Comparison of ENCODE assay signal across 8 mouse cellular contexts in genomic region chr12:25101389-25101788, GRCm38 (mm10). TPM values are rescaled to one million over a fixed set of nuclear protein-coding genes. Genes with fewer than 3 reads are reported as not detected.
DNase-seq lines count a peak whose midpoint lies in the region; ATAC-seq and TF ChIP-seq lines count a peak whose summit lies in the region.

No protein-coding gene starts in this region.

- TF ChIP-seq CTCF in kidney, postnatal 0 days (IDR thresholded peaks at IDR 0.05; ENCODE audit: low read depth): no peak

- H3K9me3 ChIP-seq in heart, embryonic 14.5 days (ENCODE audit: control insufficient read depth, low read length): no peaks in the 10 kb centered on the region
- H3K9me3 ChIP-seq in kidney, postnatal 0 days (replicated peaks; ENCODE audit: low read length): no peaks in the 10 kb centered on the region
- H3K9me3 ChIP-seq in midbrain, embryonic 11.5 days (ENCODE audit: control insufficient read depth, low read length): no peaks in the 10 kb centered on the region

- H3K9ac ChIP-seq in heart, embryonic 14.5 days (ENCODE audit: low read length): peak overlapping the region; percentile 85
- H3K9ac ChIP-seq in kidney, postnatal 0 days (ENCODE audit: low read depth, low read length): peak overlapping the region; percentile 71; the same call in 1 of the 2 replicates
- peak overlapping the region; percentile 84 for H3K9ac ChIP-seq in midbrain, embryonic 11.5 days (ENCODE audit: low read length)

- WGBS in heart, embryonic 14.5 days: 32% methylated on average over 5 of the region's 5 CpGs
- WGBS in kidney, postnatal 0 days: 16% methylated on average over 5 of the region's 5 CpGs
- WGBS in midbrain, embryonic 11.5 days: 11% methylated on average over 5 of the region's 5 CpGs

- peak overlapping the region in 1 of 2 experiments; percentile 97; a peak in 2 of 4 replicates for H3K27ac ChIP-seq in heart, embryonic 14.5 days (replicated peaks in 1 of 2; ENCODE audit: control insufficient read depth in 1 of 2, insufficient read depth in 1 of 2, low read depth in 2 of 2, low read length in 2 of 2)
- H3K27ac ChIP-seq in kidney, postnatal 0 days: peak overlapping the region; percentile 97
- H3K27ac ChIP-seq in midbrain, embryonic 11.5 days (ENCODE audit: low read depth, low read length): peak overlapping the region; percentile 96

- no peak overlapping the region for H3K4me3 ChIP-seq in heart, embryonic 14.5 days (ENCODE audit: control insufficient read depth in 1 of 2, insufficient read depth in 1 of 2, low read depth in 1 of 2, low read length in 2 of 2)
- H3K4me3 ChIP-seq in kidney, postnatal 0 days (replicated peaks; ENCODE audit: low read depth, low read length): no peak overlapping the region
- no peak overlapping the region for H3K4me3 ChIP-seq in midbrain, embryonic 11.5 days (ENCODE audit: low read depth, low read length)

- H3K4me1 ChIP-seq in heart, embryonic 14.5 days (ENCODE audit: control insufficient read depth in 2 of 2, insufficient read depth in 2 of 2, low read length in 2 of 2): peaks cover 15 to 26% of the 10 kb centered on the region in 2 experiments
- H3K4me1 ChIP-seq in kidney, postnatal 0 days (replicated peaks; ENCODE audit: insufficient read depth, low read length): peaks cover 21% of the 10 kb centered on the region
- peaks cover 29% of the 10 kb centered on the region for H3K4me1 ChIP-seq in midbrain, embryonic 11.5 days (ENCODE audit: control insufficient read depth, insufficient read depth, low read length)

- H3K27me3 ChIP-seq in heart, embryonic 14.5 days (ENCODE audit: control insufficient read depth, insufficient read depth, low read length): no peaks in the 10 kb centered on the region
- H3K27me3 ChIP-seq in kidney, postnatal 0 days (ENCODE audit: insufficient read depth, low read length): no peaks in the 10 kb centered on the region
- no peaks in the 10 kb centered on the region for H3K27me3 ChIP-seq in midbrain, embryonic 11.5 days (ENCODE audit: control insufficient read depth, insufficient read depth, low read length)

- no peak for ATAC-seq in heart, embryonic 14.5 days (ENCODE audit: insufficient number of reproducible peaks, insufficient read depth, low FRiP score, low read depth)
- ATAC-seq in kidney, postnatal 0 days (replicated peaks; ENCODE audit: low FRiP score, low read depth): no peak
- no peak for ATAC-seq in midbrain, embryonic 11.5 days (ENCODE audit: low FRiP score)

- H3K36me3 ChIP-seq in heart, embryonic 14.5 days (ENCODE audit: control insufficient read depth, insufficient read depth, low read length): no peaks in the 10 kb centered on the region
- no peaks in the 10 kb centered on the region for H3K36me3 ChIP-seq in kidney, postnatal 0 days (ENCODE audit: insufficient read depth, low read length)
- H3K36me3 ChIP-seq in midbrain, embryonic 11.5 days (ENCODE audit: control insufficient read depth, insufficient read depth, low read length): no peaks in the 10 kb centered on the region

- peak overlapping the region; percentile 94 for H3K4me2 ChIP-seq in heart, embryonic 14.5 days (ENCODE audit: low read length)
- peak overlapping the region; percentile 95 for H3K4me2 ChIP-seq in kidney, postnatal 0 days (ENCODE audit: low read length)
- H3K4me2 ChIP-seq in midbrain, embryonic 11.5 days: peak overlapping the region; percentile 93

- DNase-seq in 3T3-L1 (ENCODE audit: low read depth, low spot score) (peak; percentile 45), ZHBTc4 (ENCODE audit: low read depth, low spot score) (peak; percentile 37)
- DNase-seq in kidney, postnatal 0 days (ENCODE audit: low spot score): no peak
- peak; percentile 90 for DNase-seq in midbrain, embryonic 11.5 days (ENCODE audit: low spot score, missing footprints)
- no peak for DNase-seq in layer of hippocampus, postnatal 36 days
- no peak for DNase-seq in left cerebral cortex, adult 11 months (ENCODE audit: low spot score)
- DNase-seq in right cerebral cortex, adult 18-20 months: no peak

RNA-seq across cellular contexts. Expression of gene Id2, which starts 4.4 kb away (rescaled TPM):
- polyA plus RNA-seq in heart, embryonic 14.5 days (2014; fragmentation: Nextera tagmentation; extraction: Ambion mirVana): 250 and 295 TPM in 2 replicates
- 718 and 754 TPM in 2 replicates for polyA plus RNA-seq in kidney, postnatal 0 days (2015; fragmentation: Nextera tagmentation; extraction: Ambion mirVana)
- polyA plus RNA-seq in midbrain, embryonic 11.5 days (2014; fragmentation: Nextera tagmentation; extraction: Ambion mirVana): 359 and 385 TPM in 2 replicates
- 100 to 1,000 TPM in 1 of 2 experiments, 10 to 100 TPM in 1; 94.5 to 109 TPM for total RNA-seq in layer of hippocampus, postnatal 36 days (2021)

Comparison
In these comparisons a context has a peak if more than half of its experiments do, and no peak if none do; other contexts are left out.
1. DNase-seq: peak in 3T3-L1 (single experiment), ZHBTc4 (single experiment) and midbrain, embryonic 11.5 days (single experiment); none in kidney, postnatal 0 days (single experiment), layer of hippocampus, postnatal 36 days (0 of 2), left cerebral cortex, adult 11 months (single experiment) and right cerebral cortex, adult 18-20 months (single experiment).
2. Peak in every context shown above with its lines, with median percentiles within 50 percentile points of each other: H3K4me2 ChIP-seq and H3K9ac ChIP-seq.